Mouse (Mus musculus): Measurements from ENCODE around the gene Ppp3ca.
"Not testable (repeated sequence)": the region's sequence is repeated elsewhere in the genome, so short reads cannot be mapped to it uniquely, and the experiment has no call there.

Ppp3ca gene

DNA sequence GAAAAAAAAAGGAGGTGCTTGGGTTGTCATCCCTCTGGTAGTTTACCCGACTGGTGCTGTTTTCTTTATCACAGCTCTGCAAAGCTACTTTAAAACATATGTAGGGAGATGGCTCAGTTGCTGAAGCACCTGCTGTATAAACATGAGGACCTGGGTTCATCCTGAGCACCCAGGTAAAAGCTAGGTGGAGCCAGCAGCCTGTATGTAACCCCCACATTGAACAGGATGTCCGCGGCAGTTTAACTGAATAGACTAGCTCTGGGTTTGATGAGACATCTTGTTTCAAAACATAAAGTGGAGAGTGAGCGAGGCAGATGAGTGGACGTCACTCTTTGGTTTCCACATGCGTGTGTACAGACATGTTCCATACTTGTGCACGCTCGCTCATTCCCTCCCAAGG is 16.5 kb downstream of the Ppp3ca start:
- no peak for DNase-seq (ENCODE audit: low read depth, low spot score)

DNA sequence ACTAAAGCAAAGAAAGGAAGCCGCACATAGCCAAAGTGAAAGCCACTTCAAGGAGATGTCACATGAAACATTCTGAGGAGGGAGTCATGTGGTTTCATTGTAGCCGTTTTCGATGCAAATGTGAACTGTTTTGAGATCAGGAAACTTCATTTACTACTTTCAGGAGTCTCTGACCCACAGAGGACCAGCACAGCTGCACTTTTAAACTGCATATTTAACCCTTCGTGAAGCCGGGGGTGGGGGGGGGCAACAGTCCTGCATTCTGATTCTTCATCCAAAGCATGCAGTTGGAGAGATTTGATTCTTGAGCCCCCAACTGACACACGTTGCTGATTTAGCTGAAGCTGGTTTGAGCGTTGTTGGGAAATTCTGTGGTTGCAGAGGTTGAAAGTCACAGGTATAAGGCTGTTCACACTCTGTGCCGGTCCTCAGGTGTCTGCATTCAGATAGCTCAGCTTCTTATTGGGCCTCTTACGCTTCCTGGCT is 18.2 kb downstream of the Ppp3ca start:
- DNase-seq (ENCODE audit: low read depth, low spot score): no peak

DNA sequence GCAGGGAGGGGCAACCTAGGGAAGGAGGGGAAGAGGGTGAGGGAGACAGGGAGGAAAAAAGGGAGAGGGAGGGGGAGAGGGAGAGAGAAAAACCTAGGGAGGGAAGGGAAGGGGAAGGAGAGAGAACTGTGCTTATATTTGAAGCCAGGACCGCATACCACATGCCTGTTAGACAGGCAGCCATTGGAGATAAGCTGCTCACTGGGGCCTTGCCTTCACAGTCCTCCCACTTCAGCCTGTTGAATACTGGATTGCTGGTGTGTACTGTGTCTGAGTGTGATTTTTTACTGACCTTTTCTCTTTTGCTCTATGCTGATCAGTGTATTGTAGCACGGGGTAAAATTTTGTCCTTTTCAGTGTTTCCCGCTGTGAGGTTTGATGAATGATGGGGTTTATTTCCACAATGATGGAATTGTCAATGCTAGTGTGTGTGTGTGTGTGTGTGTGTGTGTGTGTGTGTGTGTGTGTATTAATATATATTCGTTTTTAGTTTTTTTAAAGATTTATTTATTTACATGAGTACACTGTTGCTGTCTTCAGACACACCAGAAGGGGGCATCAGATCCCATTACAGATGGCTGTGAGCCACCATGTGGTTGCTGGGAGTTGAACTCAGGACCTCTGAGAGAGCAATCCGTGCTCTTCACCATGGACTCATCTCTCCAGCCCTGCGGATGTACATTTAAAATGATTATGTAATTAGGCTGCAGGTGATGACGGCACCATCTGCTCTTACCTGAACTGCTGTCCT is 20.0 kb downstream of the Ppp3ca start:
- no peak for DNase-seq (ENCODE audit: low read depth, low spot score)

DNA sequence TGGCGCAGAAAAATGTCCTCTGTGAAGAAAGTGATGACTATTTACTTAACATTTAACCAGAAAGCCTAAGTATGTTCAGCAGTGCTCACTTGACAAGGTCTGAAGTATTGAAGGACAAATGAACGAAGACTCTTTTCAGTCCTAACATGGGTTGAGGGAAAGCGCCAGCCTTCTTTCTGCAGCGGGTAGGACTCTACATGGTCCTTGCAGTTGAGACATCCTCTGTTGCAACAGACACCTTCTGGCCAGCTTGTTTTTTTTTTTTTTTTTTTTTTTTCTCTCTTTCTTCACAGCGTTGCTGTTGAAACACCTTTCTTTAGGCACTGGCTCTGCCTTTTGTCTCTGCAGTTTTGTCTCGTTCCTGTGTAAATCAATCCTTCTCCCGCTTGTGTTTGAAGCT is 22.1 kb downstream of the Ppp3ca start:
- no peak for DNase-seq (ENCODE audit: low read depth, low spot score)

DNA sequence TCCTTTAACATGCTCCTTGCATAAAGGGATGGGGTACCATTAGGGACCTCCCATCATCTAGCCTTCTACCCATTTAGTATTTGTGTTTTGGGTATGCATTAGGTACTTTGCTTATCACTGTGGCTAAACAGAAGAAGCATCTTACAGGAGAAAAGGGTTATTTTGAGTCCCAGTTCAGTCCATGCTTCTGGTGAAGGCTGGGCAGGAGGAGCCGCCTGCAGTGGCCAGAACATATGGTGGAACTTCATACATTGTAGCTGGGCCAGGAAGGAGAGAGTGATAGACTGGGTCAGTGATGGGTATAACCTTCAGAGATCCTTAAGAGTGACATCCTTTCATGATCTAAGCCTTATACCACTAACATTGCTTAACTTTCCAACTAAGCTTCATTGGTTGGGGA is 23.6 kb downstream of the Ppp3ca start:
- no peak for DNase-seq (ENCODE audit: low read depth, low spot score)

DNA sequence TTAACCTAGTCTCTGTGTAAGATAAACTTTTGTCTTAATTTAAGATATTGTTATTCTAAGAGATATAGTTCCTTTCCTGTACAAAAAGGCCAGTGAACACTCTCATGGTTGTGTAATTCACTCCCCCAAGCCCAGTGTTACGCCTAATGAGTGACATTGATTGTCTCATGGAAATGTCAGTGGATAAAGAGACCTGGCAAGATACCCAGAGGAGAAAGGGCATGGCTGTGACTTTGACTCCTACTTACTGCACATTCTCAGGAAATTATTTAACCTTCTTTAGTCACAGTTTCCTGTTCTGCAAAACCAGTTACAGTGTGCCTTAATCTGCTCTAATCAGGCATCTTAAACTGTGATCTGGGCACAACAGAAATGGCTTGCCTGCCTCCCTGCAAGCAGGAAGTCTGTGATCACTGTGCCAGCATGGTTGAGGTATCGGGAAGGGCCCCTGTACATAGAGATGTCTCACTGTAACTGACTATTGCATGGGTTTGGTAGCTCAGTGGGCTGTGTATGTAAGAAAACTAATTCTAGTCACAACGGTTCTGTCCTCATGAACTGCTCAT is 27.8 kb downstream of the Ppp3ca start:
- DNase-seq (ENCODE audit: low read depth, low spot score): no peak

GRCm38 (mm10) chr3:136699711-136700110 is 29.8 kb downstream of the Ppp3ca start:
- not testable (repeated sequence) for DNase-seq (ENCODE audit: low read depth, low spot score)

DNA sequence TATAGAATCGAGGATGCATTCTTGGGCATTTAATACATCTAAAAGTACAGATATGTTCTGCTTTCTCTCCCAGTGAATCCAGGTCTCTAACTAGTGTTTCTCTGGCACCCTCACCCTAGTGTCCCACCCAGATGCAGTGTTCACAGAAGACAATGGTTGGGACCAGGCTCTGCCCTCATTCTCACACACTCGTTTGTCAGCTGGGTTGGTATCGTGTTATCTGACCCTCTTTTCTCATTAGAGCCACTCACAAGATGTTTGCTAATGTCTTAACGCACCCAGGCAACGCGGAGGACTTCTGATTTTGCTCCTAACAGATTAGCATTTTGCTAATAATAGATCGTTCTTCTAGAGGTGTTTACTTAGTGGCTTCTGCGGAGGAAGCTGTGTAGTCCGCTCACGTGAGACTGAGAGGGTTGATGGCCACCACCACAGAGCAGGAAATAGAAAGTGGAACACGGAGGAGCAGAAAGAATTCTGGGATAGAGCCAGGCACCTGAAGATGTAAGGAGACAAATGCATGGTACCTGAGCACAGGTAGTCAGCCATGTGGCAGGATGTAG is 30.6 kb downstream of the Ppp3ca start:
- no peak for DNase-seq (ENCODE audit: low read depth, low spot score)

DNA sequence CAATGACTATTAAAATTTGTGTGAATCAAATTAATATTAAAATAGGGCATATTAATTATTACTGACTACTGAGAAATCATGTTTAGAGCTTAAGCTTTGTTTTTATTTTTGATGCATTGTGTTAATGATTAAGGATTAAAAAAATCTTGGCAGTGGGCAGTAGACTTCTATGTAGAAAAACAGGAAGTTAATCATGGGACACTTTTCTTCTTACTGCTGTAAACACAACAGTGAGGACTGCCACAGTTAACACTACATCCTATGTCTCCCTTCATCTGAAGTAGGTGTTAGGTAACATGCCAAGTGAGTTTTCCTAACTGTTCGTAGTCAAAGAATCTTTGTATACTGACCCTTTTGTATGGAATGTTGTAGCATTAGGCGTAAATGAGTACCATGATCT is 32.9 kb downstream of the Ppp3ca start:
- DNase-seq (ENCODE audit: low read depth, low spot score): no peak

GRCm38 (mm10) chr3:136704515-136705247 is 34.8 kb downstream of the Ppp3ca start:
- no peak for DNase-seq (ENCODE audit: low read depth, low spot score)

DNA sequence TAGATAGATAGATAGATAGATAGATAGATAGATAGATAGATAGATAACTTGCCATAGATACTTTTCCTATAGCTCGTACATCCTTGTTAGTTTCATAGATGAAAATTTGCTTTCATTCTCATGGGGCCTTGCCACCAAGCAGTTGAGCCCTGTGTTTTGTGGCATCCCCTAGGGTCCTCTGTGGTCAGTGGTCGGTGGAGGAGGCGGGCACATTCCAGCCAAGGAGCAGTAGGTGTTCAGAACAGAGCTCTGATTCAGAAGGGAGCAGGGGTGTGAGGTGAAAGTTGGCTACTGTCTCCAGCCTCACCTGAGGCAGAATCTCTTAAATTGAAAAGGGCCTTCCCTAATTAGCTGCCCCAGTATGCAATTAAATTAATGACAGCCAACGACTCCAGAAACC is 36.1 kb downstream of the Ppp3ca start:
- DNase-seq (ENCODE audit: low read depth, low spot score): no peak

DNA sequence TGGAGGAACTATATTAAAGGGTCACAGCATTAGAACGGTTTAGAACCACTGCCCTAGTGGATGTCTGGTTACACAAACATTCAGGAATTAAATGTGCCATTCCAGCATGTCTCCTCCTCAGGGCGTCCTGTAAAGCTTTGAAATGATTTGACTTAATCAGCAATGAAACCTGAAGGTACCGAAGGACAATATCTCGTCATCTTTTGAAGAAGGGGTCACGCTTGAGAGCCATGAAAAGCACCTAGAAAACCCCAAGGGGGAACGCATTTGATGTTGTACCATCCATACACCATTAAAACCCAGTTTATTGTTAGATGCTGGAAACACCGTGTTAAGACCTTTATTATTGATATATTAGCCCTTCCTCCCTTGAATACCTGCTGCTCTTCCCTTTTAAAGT is 36.8 kb downstream of the Ppp3ca start:
- DNase-seq (ENCODE audit: low read depth, low spot score): no peak

DNA sequence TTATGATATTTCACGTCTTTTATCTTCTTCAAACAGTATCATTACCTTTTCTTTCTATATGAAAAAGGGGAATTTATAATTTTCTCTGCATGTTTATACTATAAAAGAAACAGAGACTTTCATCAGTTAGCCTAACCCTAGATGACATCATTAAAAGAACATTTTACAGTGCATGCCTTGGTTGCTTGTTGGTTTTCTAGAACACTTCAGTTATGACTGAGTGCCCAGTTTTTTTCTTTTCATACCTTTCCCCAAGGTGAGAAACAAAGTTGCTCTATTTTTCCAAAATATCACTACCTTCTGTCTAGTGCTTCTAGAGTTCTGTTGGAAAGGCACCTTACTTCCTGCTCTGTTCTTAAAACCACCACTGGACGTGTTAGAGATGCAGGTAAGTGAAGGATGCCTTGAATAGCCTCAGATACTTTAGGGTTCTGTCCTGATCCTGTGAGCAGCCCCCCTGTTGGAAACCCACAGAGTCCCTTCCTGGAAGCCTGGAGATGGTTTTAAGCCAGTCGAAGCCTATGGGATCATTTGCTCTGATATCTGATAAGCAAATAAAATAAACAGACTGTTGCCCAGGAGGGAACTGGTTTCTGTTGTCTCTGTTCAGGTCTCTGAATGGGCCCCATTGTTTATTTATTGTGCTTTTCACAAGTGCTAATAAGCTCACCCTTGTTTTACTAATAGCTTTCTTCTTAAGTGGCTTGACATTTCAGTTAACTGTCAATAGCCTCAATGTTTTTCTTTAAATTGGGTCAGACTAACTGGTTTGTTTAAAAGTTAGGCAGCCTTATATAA is 37.5 kb downstream of the Ppp3ca start:
- no peak for DNase-seq (ENCODE audit: low read depth, low spot score)

GRCm38 (mm10) chr3:136708230-136708629 is 38.3 kb downstream of the Ppp3ca start:
- no peak for DNase-seq (ENCODE audit: low read depth, low spot score)

DNA sequence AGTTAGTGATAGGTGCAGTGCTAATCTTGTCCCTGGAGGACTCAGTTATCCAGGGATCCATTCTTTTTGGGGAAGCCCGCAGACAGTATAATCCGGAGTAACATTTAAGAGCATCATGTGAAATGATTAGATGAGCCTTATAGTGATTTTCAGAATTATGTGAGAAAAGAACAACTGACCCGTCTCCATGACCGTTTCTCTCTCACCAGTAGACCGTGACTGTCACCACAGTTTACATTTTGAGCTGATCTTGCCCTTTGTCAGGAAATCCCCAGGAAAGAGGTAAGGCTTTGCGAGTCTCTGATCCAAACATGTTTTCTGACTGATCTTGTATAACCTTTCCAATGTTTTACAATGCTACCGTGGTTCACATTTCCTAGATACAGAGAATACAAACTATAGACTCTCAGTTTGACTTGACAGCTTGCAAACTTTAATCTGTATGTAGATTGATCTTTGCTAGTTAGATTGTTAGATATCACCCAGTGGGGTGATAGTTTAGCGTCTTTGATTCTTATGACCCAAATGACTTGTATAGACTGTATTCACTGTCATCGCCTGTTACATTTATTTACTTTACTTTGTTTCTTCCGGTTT is 40.5 kb downstream of the Ppp3ca start:
- DNase-seq (ENCODE audit: low read depth, low spot score): no peak

DNA sequence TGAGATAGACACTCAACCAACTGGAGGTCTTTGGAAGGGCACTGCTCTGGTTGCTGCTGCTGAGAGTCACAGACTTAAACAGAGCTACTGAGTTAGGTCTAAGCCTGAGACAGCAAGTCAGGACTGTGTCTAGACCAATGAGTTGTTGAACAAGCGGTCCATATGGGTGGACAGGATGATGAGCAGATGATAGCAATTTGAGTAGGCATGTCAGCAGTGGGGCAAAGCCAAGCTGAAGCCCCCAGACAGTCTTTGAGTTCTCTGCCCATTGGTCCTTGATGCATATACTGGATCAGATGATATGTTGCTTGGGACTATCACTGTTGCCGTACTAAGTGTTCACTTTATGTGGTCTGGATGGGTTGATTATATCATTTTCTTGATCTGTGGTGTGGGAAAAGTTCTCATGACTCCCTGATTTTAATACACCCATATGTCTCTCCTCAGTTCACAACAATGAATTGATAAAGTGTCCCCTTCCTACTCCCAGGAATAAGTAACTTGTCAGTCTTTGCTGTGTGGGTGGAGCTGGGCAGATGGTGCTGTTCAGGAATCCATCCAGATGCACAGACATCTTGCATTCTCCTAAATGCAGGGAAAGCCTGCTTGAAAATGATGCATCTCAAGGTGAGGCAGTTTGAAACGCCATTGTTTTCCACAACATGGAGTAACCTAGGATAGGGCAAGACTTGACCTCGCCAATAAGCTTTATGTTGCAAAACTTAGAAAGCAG is 44.5 kb downstream of the Ppp3ca start:
- DNase-seq (ENCODE audit: low read depth, low spot score): no peak

- no peak for DNase-seq (ENCODE audit: low read depth, low spot score)
Observed at GRCm38 (mm10) chr3:136716247-136716646, 46.3 kb downstream of the Ppp3ca start.

- no peak for DNase-seq (ENCODE audit: low read depth, low spot score)
Observed at GRCm38 (mm10) chr3:136718412-136718811, 48.5 kb downstream of the Ppp3ca start.

DNA sequence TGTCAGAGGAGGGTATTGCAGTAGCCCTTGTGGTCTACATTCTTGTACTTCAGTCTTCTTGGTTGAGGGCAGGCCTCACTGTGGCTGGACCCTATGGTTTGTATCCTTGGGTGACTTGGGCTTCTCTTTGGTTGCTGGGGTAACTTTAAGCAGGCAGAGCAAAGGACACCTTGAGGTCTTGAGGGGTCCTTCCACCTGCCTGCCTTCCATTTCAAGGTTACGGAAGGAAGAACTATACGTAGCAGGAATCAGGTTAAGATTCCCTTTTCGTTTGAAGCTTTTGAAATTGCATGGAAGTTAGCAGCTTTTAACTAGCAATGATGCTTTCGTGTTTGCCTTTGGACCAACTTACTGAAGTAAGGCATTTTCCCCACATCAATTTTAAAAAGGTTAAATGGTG is 51.3 kb downstream of the Ppp3ca start:
- no peak for DNase-seq (ENCODE audit: low read depth, low spot score)

GRCm38 (mm10) chr3:136721804-136722427 is 52.0 kb downstream of the Ppp3ca start:
- no peak for DNase-seq (ENCODE audit: low read depth, low spot score)

All from brain, embryonic 18.5 days (tissue).